Mouse (Mus musculus) lung, adult 10 weeks (tissue): Measurements from ENCODE around the gene Zfp58. TPM values are rescaled to one million over a fixed set of nuclear protein-coding genes. Genes with fewer than 3 reads are reported as not detected.

Source experiments
- polyA plus RNA-seq: library from polyadenylated mRNA; stranded (reverse); fragments of 350-450 nt; fragmentation: Illumina TruSeq; extraction: RNeasy Lipid Tissue Mini Kit (QIAGEN cat#74804); gene quantifications from one replicate; pipeline ENCODE4 v1.2.3, GENCODE M21; 2014; ENCODE audit warnings: low read depth, low replicate concordance; ENCODE audit not compliant: insufficient read depth

Zfp58 gene
- polyA plus RNA-seq: 5.1 TPM

GRCm38 (mm10) chr13:67500084-67500719 lies at the start of gene Zfp58:
TSS of gene Zfp58 (minus strand) at chr13:67500555.

GRCm38 (mm10) chr13:67525753-67526410 lies 25.5 kb upstream of the Zfp58 start, which contains the start of the genes Gm26965 and Zfp87:
TSS of gene Gm26965 (minus strand) at chr13:67526151.
TSS of gene Zfp87 (minus strand) at chr13:67526177.

GRCm38 (mm10) chr13:67483625-67484423 lies 16.5 kb downstream of the Zfp58 start, which contains the start of gene Zfp874b:
TSS of gene Zfp874b (minus strand) at chr13:67484258.

DNA sequence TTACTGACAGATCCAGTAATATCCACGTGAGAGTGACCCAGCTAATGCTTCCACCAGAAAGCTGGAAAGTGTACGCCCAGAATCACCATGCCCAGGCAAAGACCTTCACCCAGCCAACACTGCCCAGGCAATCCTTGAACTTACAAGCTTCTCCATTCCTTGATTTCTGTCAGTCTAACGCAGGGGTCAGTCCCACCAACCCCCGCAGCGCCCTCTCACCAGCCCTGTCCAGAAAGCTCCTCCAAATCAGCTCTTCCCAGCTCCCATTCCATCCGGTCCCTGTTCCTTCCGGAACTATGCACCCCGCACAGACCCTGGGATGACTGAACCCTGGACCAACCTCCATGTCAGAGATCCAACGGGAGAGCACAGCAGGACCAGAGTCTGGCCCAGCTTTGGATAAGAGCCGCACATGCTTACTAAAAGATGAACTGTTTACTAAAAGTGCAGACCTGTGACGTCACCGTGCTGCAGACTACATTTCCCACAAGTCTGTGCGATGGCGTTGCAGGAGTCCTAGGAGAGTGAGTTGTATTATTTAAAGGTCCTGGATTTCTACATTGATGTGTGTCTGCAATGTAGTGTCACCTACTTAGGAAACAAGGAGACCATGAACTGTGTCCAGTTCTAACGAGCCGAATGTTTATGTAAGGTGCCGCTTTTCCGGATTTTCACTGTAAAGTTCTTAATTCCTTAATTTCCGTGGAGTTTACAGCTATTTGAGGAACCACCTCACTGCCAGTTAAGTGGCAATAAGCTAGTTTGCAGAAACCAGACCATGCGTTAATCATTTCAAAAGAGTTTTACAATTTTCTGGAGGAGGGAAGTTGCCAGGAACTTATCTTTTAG lies 49.0 kb downstream of the Zfp58 start, which contains the start of gene Zfp874a:
Gene Zfp874a (minus strand): TSS at position 453 of the 849 bp plus-strand sequence.

Other genes starting within 250 kb of the Zfp58 start
- gene Zfp458, start 222.1 kb downstream of the Zfp58 start, polyA plus RNA-seq: 0.58 TPM
- 0.69 TPM for gene Zfp457, start 194.1 kb downstream of the Zfp58 start, polyA plus RNA-seq
- gene Zfp595, start 168.0 kb downstream of the Zfp58 start, polyA plus RNA-seq: 2.9 TPM
- gene Gm28044, start 140.0 kb downstream of the Zfp58 start, polyA plus RNA-seq: not detected
- gene Zfp953, start 139.9 kb downstream of the Zfp58 start, polyA plus RNA-seq: 2.0 TPM
- gene Gm28041, start 124.8 kb downstream of the Zfp58 start, polyA plus RNA-seq: 0.96 TPM
- gene Zfp456, start 124.7 kb downstream of the Zfp58 start, polyA plus RNA-seq: 1.3 TPM
- gene Zfp429, start 100.7 kb downstream of the Zfp58 start, polyA plus RNA-seq: 4.6 TPM
- 0.52 TPM for gene Zfp459, start 79.1 kb downstream of the Zfp58 start, polyA plus RNA-seq
- 7.7 TPM for gene Zfp874a, start 48.9 kb downstream of the Zfp58 start, polyA plus RNA-seq
- gene Zfp874b, start 16.3 kb downstream of the Zfp58 start, polyA plus RNA-seq: 7.2 TPM
- not detected for gene Gm26965, start 25.6 kb upstream of the Zfp58 start, polyA plus RNA-seq
- 21.7 TPM for gene Zfp87, start 25.6 kb upstream of the Zfp58 start, polyA plus RNA-seq
- gene Zfp748, start 53.3 kb upstream of the Zfp58 start, polyA plus RNA-seq: 4.4 TPM
- 3.4 TPM for gene Zfp729b, start 109.2 kb upstream of the Zfp58 start, polyA plus RNA-seq
- not detected for gene Gm49345, start 137.2 kb upstream of the Zfp58 start, polyA plus RNA-seq
- 6.4 TPM for gene Zfp729a, start 137.2 kb upstream of the Zfp58 start, polyA plus RNA-seq
- gene Zfp738, start 186.5 kb upstream of the Zfp58 start, polyA plus RNA-seq: 3.3 TPM
- 3.7 TPM for gene Zfp65, start 228.6 kb upstream of the Zfp58 start, polyA plus RNA-seq